Mouse (Mus musculus) adrenal gland, postnatal 36 days (tissue): Measurements from ENCODE around the gene Kif1a. TPM values are rescaled to one million over a fixed set of nuclear protein-coding genes. Genes with fewer than 3 reads are reported as not detected.

ENCODE experiments used
- DNase-seq, 2 experiments: peaks; one replicate each; pipeline ENCODE4 v3.0.0; 2021; ENCODE audit warnings: mixed read lengths in 1 of 2
- total RNA-seq, 2 experiments: library from RNA; stranded (reverse); gene quantifications; 2 replicates each; pipeline ENCODE4 v1.2.3; 2021

Kif1a gene
- total RNA-seq, 2 experiments from 2014 or later: 20.7 to 27.9 TPM

- peak; percentile 53 to 65 for DNase-seq
Observed at GRCm38 (mm10) chr1:93098956-93099355, 2.8 kb downstream of the Kif1a start.

GRCm38 (mm10) chr1:93092582-93092981 lies 9.2 kb downstream of the Kif1a start:
- no peak for DNase-seq

- DNase-seq: no peak
Observed at GRCm38 (mm10) chr1:93085136-93085535, 16.6 kb downstream of the Kif1a start.

GRCm38 (mm10) chr1:93083420-93084285 lies 18.1 kb downstream of the Kif1a start:
- DNase-seq: no peak

- no peak for DNase-seq
Observed at GRCm38 (mm10) chr1:93082121-93082520, 19.6 kb downstream of the Kif1a start.

- peak; percentile 49 to 61 for DNase-seq
Observed at GRCm38 (mm10) chr1:93080930-93081589, 20.7 kb downstream of the Kif1a start.

- no peak for DNase-seq
Observed at GRCm38 (mm10) chr1:93079602-93080001, 22.1 kb downstream of the Kif1a start.

- peak; percentile 36 to 57 for DNase-seq
Observed at GRCm38 (mm10) chr1:93072279-93072865, 29.4 kb downstream of the Kif1a start.

GRCm38 (mm10) chr1:93071487-93071971 lies 30.2 kb downstream of the Kif1a start:
- DNase-seq: no peak

GRCm38 (mm10) chr1:93070881-93071280 lies 30.9 kb downstream of the Kif1a start:
- DNase-seq: no peak

GRCm38 (mm10) chr1:93068553-93068952 lies 33.2 kb downstream of the Kif1a start:
- peak; percentile 32 to 51 for DNase-seq

- peak; percentile 81 to 86 for DNase-seq
Observed at GRCm38 (mm10) chr1:93065654-93066053, 36.1 kb downstream of the Kif1a start.

GRCm38 (mm10) chr1:93063694-93064093 lies 38.1 kb downstream of the Kif1a start:
- peak; percentile 81 to 85 for DNase-seq

GRCm38 (mm10) chr1:93051124-93051833 lies 50.5 kb downstream of the Kif1a start:
- no peak for DNase-seq

GRCm38 (mm10) chr1:93050071-93050470 lies 51.7 kb downstream of the Kif1a start:
- no peak for DNase-seq

GRCm38 (mm10) chr1:93046153-93046789 lies 55.5 kb downstream of the Kif1a start:
- no peak for DNase-seq

- DNase-seq: no peak
Observed at GRCm38 (mm10) chr1:93035981-93036380, 65.8 kb downstream of the Kif1a start.

GRCm38 (mm10) chr1:93033989-93034388 lies 67.8 kb downstream of the Kif1a start:
- DNase-seq: no peak

- no peak for DNase-seq
Observed at GRCm38 (mm10) chr1:93031199-93031598, 70.6 kb downstream of the Kif1a start.

GRCm38 (mm10) chr1:93030060-93030459 lies 71.7 kb downstream of the Kif1a start:
- DNase-seq: no peak

GRCm38 (mm10) chr1:93029387-93029786 lies 72.4 kb downstream of the Kif1a start:
- DNase-seq: no peak

GRCm38 (mm10) chr1:93026600-93026999 lies 75.2 kb downstream of the Kif1a start:
- DNase-seq: no peak
